Mouse (Mus musculus) 3134 (cell line): ENCODE results near the gene Elmo2.
A peak's percentile ranks its signal among the peaks of the same experiment; 100 is the strongest.

Experiments used
- DNase-seq: peaks from one replicate; pipeline ENCODE4 v3.0.0-alpha.2; 2011; ENCODE audit warnings: low spot score; ENCODE audit not compliant: insufficient read length; ENCODE audit errors: extremely low read depth

Elmo2 gene

GRCm38 (mm10) chr2:165300424-165300823 lies 25.9 kb downstream of the Elmo2 start:
- DNase-seq, result no peak

- DNase-seq, result no peak
These were observed 28.9 kb downstream of the Elmo2 start for GRCm38 (mm10) chr2:165297429-165297828.

- DNase-seq, result no peak
These were observed 29.7 kb downstream of the Elmo2 start for GRCm38 (mm10) chr2:165296571-165296970.

- no peak for DNase-seq
These were observed 37.8 kb downstream of the Elmo2 start for GRCm38 (mm10) chr2:165288315-165289031.

- peak; percentile 92 for DNase-seq
These were observed 38.9 kb downstream of the Elmo2 start, which contains the start of gene Slc35c2 for GRCm38 (mm10) chr2:165287202-165287984. Gene Slc35c2, minus strand, starts transcription at chr2:165287869.

GRCm38 (mm10) chr2:165286361-165287201 lies 39.7 kb downstream of the Elmo2 start:
- peak; percentile 71 for DNase-seq

- no peak for DNase-seq
These were observed 40.7 kb downstream of the Elmo2 start for GRCm38 (mm10) chr2:165285621-165286020.

- no peak for DNase-seq
These were observed 41.2 kb downstream of the Elmo2 start for GRCm38 (mm10) chr2:165285034-165285433.

GRCm38 (mm10) chr2:165284377-165284776 lies 41.9 kb downstream of the Elmo2 start:
- no peak for DNase-seq

GRCm38 (mm10) chr2:165283644-165284043 lies 42.6 kb downstream of the Elmo2 start:
- no peak for DNase-seq

GRCm38 (mm10) chr2:165281779-165282311 lies 44.4 kb downstream of the Elmo2 start:
- DNase-seq, result no peak

GRCm38 (mm10) chr2:165279351-165279750 lies 46.9 kb downstream of the Elmo2 start:
- no peak for DNase-seq

- DNase-seq, result no peak
These were observed 49.0 kb downstream of the Elmo2 start for GRCm38 (mm10) chr2:165277188-165277740.

- peak; percentile 68 for DNase-seq
These were observed 50.5 kb downstream of the Elmo2 start for GRCm38 (mm10) chr2:165275824-165276223.

GRCm38 (mm10) chr2:165275124-165275640 lies 51.1 kb downstream of the Elmo2 start:
- DNase-seq, result no peak

- DNase-seq, result no peak
These were observed 52.7 kb downstream of the Elmo2 start for GRCm38 (mm10) chr2:165273589-165273988.

GRCm38 (mm10) chr2:165271326-165271725 lies 55.0 kb downstream of the Elmo2 start:
- no peak for DNase-seq

GRCm38 (mm10) chr2:165270858-165271257 lies 55.4 kb downstream of the Elmo2 start:
- DNase-seq, result no peak

GRCm38 (mm10) chr2:165266739-165267138 lies 59.5 kb downstream of the Elmo2 start:
- no peak for DNase-seq

- no peak for DNase-seq
These were observed 62.4 kb downstream of the Elmo2 start for GRCm38 (mm10) chr2:165263861-165264260.
